Mouse (Mus musculus): ENCODE measurements around the gene Dhrs4.

DNA sequence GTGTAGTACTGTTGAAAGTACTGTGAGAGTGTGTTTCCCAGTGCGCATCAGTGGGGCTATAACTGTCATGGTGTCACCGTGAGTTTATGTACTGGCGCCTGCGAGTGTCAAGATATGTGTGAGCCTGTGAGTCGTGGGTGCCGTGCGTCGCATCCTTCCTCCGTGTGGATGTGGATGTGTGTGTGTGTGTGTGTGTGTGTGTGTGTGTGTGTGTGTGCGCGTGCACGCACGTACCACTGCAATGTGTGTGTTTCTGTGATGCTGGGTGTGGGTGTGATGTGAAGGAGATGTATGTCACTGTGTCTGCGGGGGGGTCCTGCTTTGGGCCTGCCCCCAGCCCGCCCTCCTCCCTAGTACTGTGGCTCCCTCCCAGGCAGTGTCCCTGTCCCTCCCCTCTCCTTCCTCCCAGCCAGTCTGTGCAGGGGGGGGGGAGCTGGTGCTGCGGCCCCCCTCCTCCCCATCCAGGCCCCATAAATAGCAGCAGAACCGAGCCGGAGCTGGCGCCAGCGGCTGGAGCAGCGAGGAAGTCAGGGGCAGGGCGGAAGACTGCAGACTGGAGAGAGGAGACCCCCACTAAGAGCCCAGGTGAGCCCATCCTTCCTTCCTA is 31.7 kb downstream of the Dhrs4 start, which contains the start of gene Cpne6:
- no peak for TF ChIP-seq CTCF (IDR thresholded peaks at IDR 0.05; ENCODE audit: low read depth)
- TF ChIP-seq EP300 (IDR thresholded peaks at IDR 0.05; ENCODE audit: low read depth) = no peak

All from liver, postnatal 0 days (tissue).